ENCODE assay signal across 8 mouse cellular contexts in the genomic region with DNA sequence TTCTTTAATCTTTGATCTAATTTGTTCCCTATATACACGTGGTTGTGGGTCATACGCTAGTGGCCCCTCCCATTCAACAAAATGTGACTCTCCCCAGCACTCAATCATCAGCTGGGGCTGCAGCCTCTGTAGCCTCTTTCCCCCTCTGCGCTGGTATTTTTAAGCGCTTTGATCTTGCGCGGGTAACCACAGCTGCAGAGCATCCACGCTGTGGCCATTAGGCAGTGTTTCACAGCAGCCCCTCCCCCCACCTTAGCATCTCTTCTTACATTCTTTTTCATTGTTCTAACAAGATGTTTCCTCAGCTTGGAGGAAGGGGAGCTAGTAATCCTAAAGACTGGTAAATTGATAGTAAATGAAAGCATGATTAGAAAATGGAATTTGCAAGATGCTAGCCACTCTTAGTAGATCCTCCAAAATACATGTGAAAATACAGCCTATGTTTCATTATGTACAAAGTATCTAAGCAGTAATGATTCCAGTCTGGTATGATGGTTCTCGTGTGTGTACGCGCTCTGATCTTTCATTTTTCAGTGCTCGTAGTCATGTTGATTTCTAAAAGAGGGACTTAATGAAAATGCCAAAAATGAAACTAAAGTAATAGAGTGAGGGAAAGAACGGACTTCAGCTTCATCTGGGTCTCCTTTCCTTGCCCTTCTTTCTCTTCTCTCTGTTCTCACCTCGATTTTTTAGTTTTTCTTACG. TPM values are rescaled to one million over a fixed set of nuclear protein-coding genes. Genes with fewer than 3 reads are reported as not detected.
DNase-seq lines count a peak whose midpoint lies in the region; ATAC-seq and TF ChIP-seq lines count a peak whose summit lies in the region.

No protein-coding gene starts in this region.

- H3K9me3 ChIP-seq in hindbrain, embryonic 10.5 days: no peaks in the 10 kb centered on the region
- H3K9me3 ChIP-seq in liver, postnatal 0 days (ENCODE audit: low read length): no peaks in the 10 kb centered on the region
- no peaks in the 10 kb centered on the region for H3K9me3 ChIP-seq in neural tube, embryonic 13.5 days

- no peaks in the 10 kb centered on the region; the same call in none of the 2 replicates for H3K4me1 ChIP-seq in spleen, adult 2 months (ENCODE audit: control insufficient read depth, insufficient read depth, insufficient read length)
- peaks cover 10% of the 10 kb centered on the region; the same call in 1 of the 2 replicates for H3K4me1 ChIP-seq in hindbrain, embryonic 10.5 days (replicated peaks)
- H3K4me1 ChIP-seq in liver, postnatal 0 days (ENCODE audit: insufficient read depth): peaks cover 7% of the 10 kb centered on the region
- peaks cover 5% of the 10 kb centered on the region; the same call in 1 of the 2 replicates for H3K4me1 ChIP-seq in neural tube, embryonic 13.5 days (replicated peaks)

- peak overlapping the region; percentile 60 for H3K4me3 ChIP-seq in spleen, adult 2 months (ENCODE audit: extremely low read depth, insufficient read depth, insufficient read length)
- peak overlapping the region; percentile 59 for H3K4me3 ChIP-seq in hindbrain, embryonic 10.5 days
- H3K4me3 ChIP-seq in liver, postnatal 0 days (ENCODE audit: low read depth, low read length): peak overlapping the region; percentile 49
- peak overlapping the region; percentile 55 for H3K4me3 ChIP-seq in neural tube, embryonic 13.5 days

- no peaks in the 10 kb centered on the region for H3K27me3 ChIP-seq in spleen, adult 2 months (ENCODE audit: control insufficient read depth, insufficient read depth, low read length)
- no peaks in the 10 kb centered on the region for H3K27me3 ChIP-seq in hindbrain, embryonic 10.5 days (ENCODE audit: insufficient read depth, poor library complexity, severe bottlenecking)
- H3K27me3 ChIP-seq in liver, postnatal 0 days (ENCODE audit: insufficient read depth, low read length): no peaks in the 10 kb centered on the region
- no peaks in the 10 kb centered on the region for H3K27me3 ChIP-seq in neural tube, embryonic 13.5 days

- no peak for TF ChIP-seq EP300 in liver, postnatal 0 days (IDR thresholded peaks at IDR 0.05; ENCODE audit: low read depth)

- peak overlapping the region; percentile 88 for H3K4me2 ChIP-seq in liver, postnatal 0 days (ENCODE audit: low read depth, low read length)
- H3K4me2 ChIP-seq in neural tube, embryonic 13.5 days: peak overlapping the region; percentile 58

- peak overlapping the region; percentile 43 for H3K9ac ChIP-seq in liver, postnatal 0 days (replicated peaks)
- H3K9ac ChIP-seq in neural tube, embryonic 13.5 days: peak overlapping the region; percentile 71

- no peaks in the 10 kb centered on the region for H3K36me3 ChIP-seq in spleen, adult 2 months (ENCODE audit: control insufficient read depth, insufficient read depth, low read length)
- H3K36me3 ChIP-seq in hindbrain, embryonic 10.5 days: no peaks in the 10 kb centered on the region
- no peaks in the 10 kb centered on the region for H3K36me3 ChIP-seq in liver, postnatal 0 days (replicated peaks; ENCODE audit: insufficient read depth, low read length)
- H3K36me3 ChIP-seq in neural tube, embryonic 13.5 days: no peaks in the 10 kb centered on the region

- H3K27ac ChIP-seq in spleen, adult 2 months (ENCODE audit: insufficient read depth, low read length): no peak overlapping the region
- peak overlapping the region; percentile 87 for H3K27ac ChIP-seq in hindbrain, embryonic 10.5 days
- peak overlapping the region; percentile 46 for H3K27ac ChIP-seq in liver, postnatal 0 days (ENCODE audit: low read depth)
- peak overlapping the region; percentile 91 for H3K27ac ChIP-seq in neural tube, embryonic 13.5 days (replicated peaks)

- peak; percentile 50 for DNase-seq in adrenal gland, postnatal 10 days
- no peak for DNase-seq in adrenal gland, postnatal 4 days (ENCODE audit: low spot score in 2 of 2)
- no peak for DNase-seq in spleen, adult 2 months (ENCODE audit: low read depth in 1 of 2, low spot score in 2 of 2)
- DNase-seq in spleen, adult 18-20 months: no peak
- peak; percentile 82 for DNase-seq in hindbrain, embryonic 10.5 days (ENCODE audit: low spot score)
- DNase-seq in liver, postnatal 0 days: peak; percentile 57
- no peak for DNase-seq in ovary, adult 18-20 months (ENCODE audit: low spot score)

- TF ChIP-seq CTCF in spleen, adult 2 months (IDR thresholded peaks at IDR 0.05; ENCODE audit: extremely low read depth, insufficient read depth, insufficient read length, insufficient replicate concordance): no peak
- TF ChIP-seq CTCF in liver, postnatal 0 days (IDR thresholded peaks at IDR 0.05; ENCODE audit: low read depth): no peak

- WGBS in spleen, adult 2 months: under 1% methylated on average over 14 of the region's 14 CpGs
- 1% methylated on average over 14 of the region's 14 CpGs for WGBS in hindbrain, embryonic 10.5 days
- under 1% methylated on average over 14 of the region's 14 CpGs for WGBS in liver, postnatal 0 days (ENCODE audit: insufficient replicate concordance)
- under 1% methylated on average over 14 of the region's 14 CpGs for WGBS in neural tube, embryonic 13.5 days

- ATAC-seq in liver, postnatal 0 days: no peak
- peak; percentile 46 for ATAC-seq in neural tube, embryonic 13.5 days (ENCODE audit: low read depth)

- no peak for TF ChIP-seq POLR2A in spleen, adult 2 months (IDR thresholded peaks at IDR 0.05; ENCODE audit: low read depth, low read length)

RNA-seq across cellular contexts. Expression of a gene that starts 6.9 kb away (rescaled TPM):
- 100 to 1,000 TPM; 170 to 209 TPM for total RNA-seq in adrenal gland, postnatal 10 days (2021)
- total RNA-seq in adrenal gland, postnatal 4 days (2021): 100 to 1,000 TPM; 290 to 321 TPM
- 15.8 and 21.8 TPM in 2 replicates for polyA plus RNA-seq in spleen, adult 2 months (2012; rRNA removed)
- 12.6 and 15.5 TPM in 2 replicates for polyA plus RNA-seq in hindbrain, embryonic 10.5 days (2016; fragmentation: Nextera tagmentation; extraction: Ambion mirVana)
- polyA plus RNA-seq in liver, postnatal 0 days (2015; fragmentation: Nextera tagmentation; extraction: Ambion mirVana): 5.1 and 5.3 TPM in 2 replicates
- 2.7 and 3.3 TPM in 2 replicates for polyA plus RNA-seq in neural tube, embryonic 13.5 days (2015; fragmentation: Nextera tagmentation; extraction: Ambion mirVana)

RNA-seq across cellular contexts. Expression of a gene that starts 7.1 kb away (rescaled TPM):
- total RNA-seq in adrenal gland, postnatal 10 days (2021): 100 to 1,000 TPM; 237 to 260 TPM
- 100 to 1,000 TPM; 373 to 414 TPM for total RNA-seq in adrenal gland, postnatal 4 days (2021)
- polyA plus RNA-seq in spleen, adult 2 months (2012; rRNA removed): 10.2 and 14.1 TPM in 2 replicates
- 63.1 and 65.4 TPM in 2 replicates for polyA plus RNA-seq in hindbrain, embryonic 10.5 days (2016; fragmentation: Nextera tagmentation; extraction: Ambion mirVana)
- 7.4 and 9.4 TPM in 2 replicates for polyA plus RNA-seq in liver, postnatal 0 days (2015; fragmentation: Nextera tagmentation; extraction: Ambion mirVana)
- 8.4 and 11.4 TPM in 2 replicates for polyA plus RNA-seq in neural tube, embryonic 13.5 days (2015; fragmentation: Nextera tagmentation; extraction: Ambion mirVana)

RNA-seq across cellular contexts. Expression of a gene that starts 8.7 kb away (rescaled TPM):
- total RNA-seq in adrenal gland, postnatal 10 days (2021): 100 to 1,000 TPM; 136 to 154 TPM
- total RNA-seq in adrenal gland, postnatal 4 days (2021): 100 to 1,000 TPM; 221 to 240 TPM
- 14.7 and 15.7 TPM in 2 replicates for polyA plus RNA-seq in spleen, adult 2 months (2012; rRNA removed)
- 33.6 and 41.8 TPM in 2 replicates for polyA plus RNA-seq in hindbrain, embryonic 10.5 days (2016; fragmentation: Nextera tagmentation; extraction: Ambion mirVana)
- polyA plus RNA-seq in liver, postnatal 0 days (2015; fragmentation: Nextera tagmentation; extraction: Ambion mirVana): 18.0 and 18.3 TPM in 2 replicates
- polyA plus RNA-seq in neural tube, embryonic 13.5 days (2015; fragmentation: Nextera tagmentation; extraction: Ambion mirVana): 8.8 and 10.1 TPM in 2 replicates

RNA-seq across cellular contexts. Expression of a gene that starts 14.2 kb away (rescaled TPM):
- 100 to 1,000 TPM; 299 to 338 TPM for total RNA-seq in adrenal gland, postnatal 10 days (2021)
- 100 to 1,000 TPM; 500 to 615 TPM for total RNA-seq in adrenal gland, postnatal 4 days (2021)
- 30.0 and 45.9 TPM in 2 replicates for polyA plus RNA-seq in spleen, adult 2 months (2012; rRNA removed)
- polyA plus RNA-seq in hindbrain, embryonic 10.5 days (2016; fragmentation: Nextera tagmentation; extraction: Ambion mirVana): 6.6 and 6.9 TPM in 2 replicates
- 1.7 and 2.2 TPM in 2 replicates for polyA plus RNA-seq in liver, postnatal 0 days (2015; fragmentation: Nextera tagmentation; extraction: Ambion mirVana)
- polyA plus RNA-seq in neural tube, embryonic 13.5 days (2015; fragmentation: Nextera tagmentation; extraction: Ambion mirVana): 2.5 and 3.8 TPM in 2 replicates

RNA-seq across cellular contexts. Expression of a gene that starts 14.5 kb away (rescaled TPM):
- total RNA-seq in adrenal gland, postnatal 10 days (2021): 100 to 1,000 TPM; 239 to 319 TPM
- 100 to 1,000 TPM; 349 to 449 TPM for total RNA-seq in adrenal gland, postnatal 4 days (2021)
- 51.3 and 149 TPM in 2 replicates for polyA plus RNA-seq in spleen, adult 2 months (2012; rRNA removed)
- polyA plus RNA-seq in hindbrain, embryonic 10.5 days (2016; fragmentation: Nextera tagmentation; extraction: Ambion mirVana): 5.5 and 11.0 TPM in 2 replicates
- polyA plus RNA-seq in liver, postnatal 0 days (2015; fragmentation: Nextera tagmentation; extraction: Ambion mirVana): 8.6 and 9.9 TPM in 2 replicates
- polyA plus RNA-seq in neural tube, embryonic 13.5 days (2015; fragmentation: Nextera tagmentation; extraction: Ambion mirVana): 1.7 TPM in 1 of 2 replicates, not detected in the other

Comparison
In these comparisons a context has a peak if more than half of its experiments do, and no peak if none do; other contexts are left out.
1. DNase-seq: peak in adrenal gland, postnatal 10 days (single experiment), hindbrain, embryonic 10.5 days (single experiment) and liver, postnatal 0 days (single experiment); none in adrenal gland, postnatal 4 days (0 of 2), spleen, adult 2 months (0 of 2), spleen, adult 18-20 months (0 of 2) and ovary, adult 18-20 months (single experiment).
2. Peak in every context shown above with its lines, with median percentiles within 50 percentile points of each other: H3K4me3 ChIP-seq.